Mouse (Mus musculus): ENCODE measurements around the gene Bach1.
"Not testable (repeated sequence)": the region's sequence is repeated elsewhere in the genome, so short reads cannot be mapped to it uniquely, and the experiment has no call there.

DNA sequence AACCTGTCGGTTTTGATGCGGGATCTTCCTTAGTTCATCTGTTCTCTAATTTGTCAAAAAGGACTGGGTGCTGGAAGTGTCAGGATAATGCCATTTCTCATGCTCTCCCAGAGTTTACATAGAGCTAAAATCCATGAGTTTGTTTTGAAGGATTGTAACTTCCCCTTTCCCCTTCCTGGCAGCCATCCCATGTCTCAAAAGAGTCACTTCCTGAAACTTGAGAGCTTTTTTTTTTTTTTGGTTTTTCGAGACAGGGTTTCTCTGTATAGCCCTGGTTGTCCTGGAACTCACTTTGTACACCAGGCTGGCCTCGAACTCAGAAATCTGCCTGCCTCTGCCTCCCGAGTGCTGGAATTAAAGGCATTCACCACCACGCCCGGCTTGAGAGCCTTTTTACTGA, 9.9 kb upstream of the Bach1 start:
- not testable (repeated sequence) for TF ChIP-seq CTCF (IDR thresholded peaks at IDR 0.05; ENCODE audit: insufficient read depth, low read length); POLR2A (IDR thresholded peaks at IDR 0.05; ENCODE audit: borderline replicate concordance, extremely low read depth, low read depth, low read length)
